Mouse (Mus musculus): ENCODE data around the gene Aig1.

Aig1 gene

DNA sequence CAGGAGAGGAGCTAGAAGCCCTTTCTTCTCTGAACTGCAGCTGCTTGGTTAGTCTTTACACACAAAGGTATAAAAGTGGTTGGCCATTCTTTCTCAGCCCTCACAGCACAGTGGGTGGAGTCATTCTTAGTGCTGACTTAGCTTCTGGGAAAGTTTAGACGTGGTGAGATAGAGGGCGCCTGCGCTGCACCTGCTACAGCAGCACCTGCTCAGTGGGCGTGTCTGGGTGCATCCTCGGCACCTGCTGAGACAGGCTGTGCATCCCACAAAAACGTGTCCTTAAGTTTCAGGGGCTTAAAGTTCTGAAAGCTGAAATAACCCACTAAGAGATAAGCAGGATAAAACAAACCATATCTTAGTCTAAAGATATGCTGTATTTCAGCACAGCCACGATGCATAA is 227.0 kb downstream of the Aig1 start:
- DNase-seq (ENCODE audit: low read depth, low spot score): no peak

DNA sequence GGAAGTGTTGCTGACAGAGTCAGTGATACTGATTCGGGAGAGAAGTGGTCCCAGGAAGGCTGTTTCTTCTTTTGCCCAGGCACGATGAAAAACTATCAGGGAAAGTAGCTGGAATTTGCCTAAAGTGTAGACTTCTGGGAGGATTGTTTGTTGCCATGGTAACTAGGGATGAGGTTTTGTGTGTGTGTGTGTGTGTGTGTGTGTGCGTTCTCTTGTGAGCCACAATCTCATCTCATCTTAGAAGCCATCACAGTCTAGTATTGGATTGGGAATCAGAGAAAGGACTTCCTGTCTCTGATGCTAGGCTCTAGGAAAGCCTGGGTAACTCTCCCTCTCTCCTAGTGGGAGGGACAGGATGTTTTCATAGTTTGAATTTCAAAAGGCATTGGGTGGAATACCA is 237.0 kb downstream of the Aig1 start:
- DNase-seq (ENCODE audit: low read depth, low spot score): no peak

GRCm38 (mm10) chr10:13623735-13624134 is 245.0 kb downstream of the Aig1 start:
- no peak for DNase-seq (ENCODE audit: low read depth, low spot score)

- DNase-seq (ENCODE audit: low read depth, low spot score): no peak
Measured at GRCm38 (mm10) chr10:13600926-13601325, 267.9 kb downstream of the Aig1 start.

DNA sequence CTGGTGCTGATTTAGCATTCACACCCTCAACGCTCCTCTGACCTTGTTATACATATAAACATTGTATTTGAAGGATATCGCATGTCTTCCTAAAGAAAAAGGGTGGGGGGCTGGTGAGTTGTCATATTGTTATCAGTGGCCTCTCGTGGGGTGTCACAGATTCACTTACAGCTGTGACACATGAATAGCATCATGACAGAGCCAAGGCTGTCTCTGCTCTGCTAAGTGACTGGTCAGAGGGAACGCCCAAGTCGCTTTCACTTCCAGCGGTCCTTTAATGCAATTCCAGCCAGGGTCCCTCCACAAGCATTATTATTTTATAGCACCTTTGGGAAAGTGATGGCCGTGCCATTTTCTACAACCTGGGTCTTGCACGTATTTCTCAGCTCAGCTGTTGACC is 271.3 kb downstream of the Aig1 start:
- DNase-seq (ENCODE audit: low read depth, low spot score): no peak

Data from forelimb bud, embryonic 11.5 days (tissue).